Mouse (Mus musculus) lung, embryonic 15.5 days (tissue): ENCODE measurements around the gene Plekho1. TPM values are rescaled to one million over a fixed set of nuclear protein-coding genes. Genes with fewer than 3 reads are reported as not detected.

ENCODE experiments used
- ATAC-seq: fragments of 200-750 bp; cut with Nextera tagmentation; 2 replicates; pipeline ENCODE4 v1.8.0; 2017; ENCODE audit warnings: moderate number of reproducible peaks, borderline replicate concordance; ENCODE audit not compliant: low FRiP score, low TSS enrichment; ENCODE audit errors: extremely low read depth
- H3K27ac ChIP-seq: fragments of 300-500 bp; sonication (generic); 2 replicates; pipeline ENCODE4 v1.5.1; 2015; ENCODE audit warnings: moderate library complexity, mild to moderate bottlenecking, inconsistent platforms
- H3K27me3 ChIP-seq: fragments of 300-500 bp; sonication (generic); 2 replicates; pipeline ENCODE4 v1.6.1; 2015; ENCODE audit warnings: inconsistent platforms
- H3K36me3 ChIP-seq: fragments of 300-500 bp; sonication (generic); 2 replicates; pipeline ENCODE4 v1.6.1; 2015; ENCODE audit warnings: inconsistent platforms
- H3K4me1 ChIP-seq: fragments of 300-500 bp; sonication (generic); 2 replicates; pipeline ENCODE4 v1.6.1; 2015; ENCODE audit warnings: inconsistent platforms
- H3K4me2 ChIP-seq: fragments of 300-500 bp; sonication (generic); 2 replicates; pipeline ENCODE4 v1.6.1; 2015; ENCODE audit warnings: inconsistent platforms, mild to moderate bottlenecking, moderate library complexity
- H3K4me3 ChIP-seq: fragments of 300-500 bp; sonication (generic); 2 replicates; pipeline ENCODE4 v1.5.1; 2015; ENCODE audit warnings: mild to moderate bottlenecking, inconsistent platforms
- H3K9ac ChIP-seq: fragments of 300-500 bp; sonication (generic); 2 replicates; pipeline ENCODE4 v1.6.1; 2015; ENCODE audit warnings: inconsistent platforms
- H3K9me3 ChIP-seq: fragments of 300-500 bp; sonication (generic); 2 replicates; pipeline ENCODE4 v1.6.1; 2016; ENCODE audit warnings: inconsistent platforms
- WGBS: fragments of 180-500 bp; shearing (Covaris S2); methylation state at CpG from one replicate; pipeline ENCODE4 v1.1.7; 2015; 5-methylcytosine and 5-hydroxymethylcytosine counted together
- polyA plus RNA-seq: library from polyadenylated mRNA; unstranded; fragments of >200 nt; fragmentation: Nextera tagmentation; extraction: Ambion mirVana; gene quantifications from 2 replicates; pipeline ENCODE4 v1.2.1, GENCODE M21; 2015

The Plekho1 gene
- polyA plus RNA-seq, 1 experiment from 2014 or later = 38.2 TPM

GRCm38 (mm10) chr3:96000921-96001501, 5.2 kb upstream of the Plekho1 start:
- H3K4me2 ChIP-seq = no peak overlapping the region
- WGBS = 71% methylated on average over 9 of the region's 9 CpGs
- peaks cover 13% of the 10 kb centered on the region for H3K4me1 ChIP-seq
- no peaks in the 10 kb centered on the region for H3K9me3 ChIP-seq
- ATAC-seq = no peak
- no peak overlapping the region for H3K4me3 ChIP-seq
- H3K27me3 ChIP-seq = no peaks in the 10 kb centered on the region
- no peak overlapping the region for H3K27ac ChIP-seq
- no peak overlapping the region for H3K9ac ChIP-seq
- no peaks in the 10 kb centered on the region for H3K36me3 ChIP-seq

GRCm38 (mm10) chr3:96000080-96000632, 4.4 kb upstream of the Plekho1 start:
- H3K27ac ChIP-seq = no peak overlapping the region
- no peaks in the 10 kb centered on the region for H3K27me3 ChIP-seq
- ATAC-seq = no peak
- no peaks in the 10 kb centered on the region for H3K36me3 ChIP-seq
- H3K4me1 ChIP-seq = peaks cover 14% of the 10 kb centered on the region
- no peaks in the 10 kb centered on the region for H3K9me3 ChIP-seq
- no peak overlapping the region for H3K4me3 ChIP-seq
- 64% methylated on average over 14 of the region's 14 CpGs for WGBS
- no peak overlapping the region for H3K4me2 ChIP-seq
- no peak overlapping the region for H3K9ac ChIP-seq

- Histone ChIP-seq H3K4me2 (no peak overlapping the region), H3K27ac (no peak overlapping the region), H3K36me3 (no peaks in the 10 kb centered on the region), H3K9me3 (no peaks in the 10 kb centered on the region), H3K27me3 (no peaks in the 10 kb centered on the region), H3K4me3 (no peak overlapping the region), H3K4me1 (peaks cover 17% of the 10 kb centered on the region), H3K9ac (no peak overlapping the region)
- ATAC-seq = no peak
- WGBS = 63% methylated on average over 12 of the region's 12 CpGs
Observed at GRCm38 (mm10) chr3:95999308-96000079, 3.7 kb upstream of the Plekho1 start.

DNA sequence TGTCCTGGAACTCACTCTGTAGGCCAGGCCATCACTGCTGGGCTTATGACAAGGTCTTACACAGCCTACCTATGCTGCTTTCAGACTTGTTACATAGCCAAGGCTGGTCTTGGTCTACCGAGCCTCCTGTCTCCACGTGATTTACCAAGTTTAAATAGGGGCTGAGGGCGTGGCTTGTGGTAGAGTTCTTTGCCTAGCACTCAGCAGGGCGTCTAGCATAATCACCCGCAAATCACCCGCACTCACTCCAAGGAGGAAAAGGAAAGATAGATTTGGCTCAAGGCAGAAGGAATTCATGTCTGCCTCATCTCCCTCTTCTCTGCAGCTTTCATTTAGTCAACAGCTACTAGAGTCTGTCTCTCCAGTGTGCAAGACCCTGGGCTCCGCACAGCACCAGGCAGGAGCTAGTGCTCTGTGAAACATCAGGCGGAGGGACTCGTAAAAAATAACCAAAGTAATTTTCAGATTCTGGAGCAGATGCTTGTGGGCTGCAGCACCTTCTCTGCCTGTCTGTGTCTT, 1.5 kb upstream of the Plekho1 start:
- Histone ChIP-seq H3K27me3 (no peaks in the 10 kb centered on the region), H3K27ac (no peak overlapping the region), H3K4me2 (peak overlapping the region; percentile 71), H3K4me1 (peaks cover 37% of the 10 kb centered on the region), H3K9me3 (no peaks in the 10 kb centered on the region), H3K9ac (peak overlapping the region; percentile 24; the same call in 1 of the 2 replicates), H3K36me3 (no peaks in the 10 kb centered on the region), H3K4me3 (peak overlapping the region; percentile 6; the same call in 1 of the 2 replicates)
- no peak for ATAC-seq
- 29% methylated on average over 9 of the region's 9 CpGs for WGBS

GRCm38 (mm10) chr3:95996451-95997073, 761 bp upstream of the Plekho1 start:
- 7% methylated on average over 6 of the region's 6 CpGs for WGBS
- Histone ChIP-seq H3K4me3 (peak overlapping the region; percentile 71), H3K9ac (peak overlapping the region; percentile 74), H3K4me1 (peaks cover 39% of the 10 kb centered on the region), H3K36me3 (peaks cover 5% of the 10 kb centered on the region), H3K9me3 (no peaks in the 10 kb centered on the region), H3K27ac (peak overlapping the region; percentile 98), H3K27me3 (no peaks in the 10 kb centered on the region), H3K4me2 (peak overlapping the region; percentile 71)
- no peak for ATAC-seq

- Histone ChIP-seq H3K4me3 (peak overlapping the region; percentile 71), H3K9me3 (no peaks in the 10 kb centered on the region), H3K9ac (peak overlapping the region; percentile 74), H3K36me3 (peaks cover 19% of the 10 kb centered on the region), H3K4me2 (peak overlapping the region; percentile 71), H3K4me1 (peaks cover 46% of the 10 kb centered on the region), H3K27ac (peak overlapping the region; percentile 98), H3K27me3 (no peaks in the 10 kb centered on the region)
- peak; percentile 62; the same call in 1 of the 2 replicates for ATAC-seq
- WGBS = 1% methylated on average over 41 of the region's 51 CpGs
Observed at GRCm38 (mm10) chr3:95994975-95995801, 613 bp downstream of the Plekho1 start.

DNA sequence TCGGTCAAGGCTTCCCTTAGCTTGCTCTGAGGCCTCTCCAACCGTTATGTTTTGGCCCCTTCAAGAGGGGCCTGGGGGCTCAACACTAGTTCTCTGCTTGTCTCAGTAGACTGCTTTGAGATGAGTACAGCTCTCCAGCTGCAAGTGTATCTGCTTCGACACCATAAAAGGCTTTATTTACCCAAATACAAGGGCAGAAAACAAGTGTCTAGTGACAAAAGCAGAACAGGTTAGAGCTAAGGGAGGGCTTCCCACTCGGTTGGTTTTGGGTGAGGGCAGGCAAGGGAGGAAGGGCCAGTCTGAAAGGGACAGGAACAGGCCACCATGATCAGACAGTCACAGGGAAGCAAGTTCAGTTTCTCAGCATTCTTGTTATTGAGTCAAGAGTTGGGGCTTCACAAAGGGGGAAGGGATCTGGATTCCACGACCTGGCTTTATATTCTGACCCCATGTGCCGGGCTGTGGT, 1.4 kb downstream of the Plekho1 start:
- no peaks in the 10 kb centered on the region for H3K27me3 ChIP-seq
- peaks cover 53% of the 10 kb centered on the region for H3K4me1 ChIP-seq
- H3K4me3 ChIP-seq = peak overlapping the region; percentile 71
- peak overlapping the region; percentile 74 for H3K9ac ChIP-seq
- H3K9me3 ChIP-seq = no peaks in the 10 kb centered on the region
- peak overlapping the region; percentile 98 for H3K27ac ChIP-seq
- 11% methylated on average over 6 of the region's 6 CpGs for WGBS
- peak overlapping the region; percentile 71 for H3K4me2 ChIP-seq
- no peak for ATAC-seq
- peaks cover 26% of the 10 kb centered on the region for H3K36me3 ChIP-seq

DNA sequence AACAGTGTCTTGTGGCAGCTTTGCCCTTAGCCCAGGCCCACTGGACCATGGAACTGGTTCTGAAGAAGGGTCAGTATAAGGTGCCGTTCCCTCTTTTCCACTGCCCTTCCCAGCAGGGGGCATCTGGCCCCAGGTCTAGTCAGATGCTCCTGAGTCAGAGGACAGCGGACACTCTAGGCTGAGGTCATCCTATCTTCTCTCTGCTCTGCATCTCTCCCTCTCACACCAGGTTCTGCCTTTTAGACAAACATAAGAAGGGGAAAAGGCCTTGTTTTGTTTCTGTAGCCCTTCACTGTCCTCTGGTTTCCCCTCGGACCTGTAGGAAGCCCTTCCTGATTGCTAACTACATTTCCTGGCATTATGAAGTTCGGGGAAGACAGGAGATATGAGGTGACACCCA, 1.9 kb downstream of the Plekho1 start:
- peaks cover 29% of the 10 kb centered on the region for H3K36me3 ChIP-seq
- H3K9me3 ChIP-seq = no peaks in the 10 kb centered on the region
- peaks cover 58% of the 10 kb centered on the region for H3K4me1 ChIP-seq
- H3K4me3 ChIP-seq = peak overlapping the region; percentile 71
- ATAC-seq = no peak
- 15% methylated on average over 4 of the region's 4 CpGs for WGBS
- H3K9ac ChIP-seq = peak overlapping the region; percentile 74
- H3K27ac ChIP-seq = peak overlapping the region; percentile 98
- peak overlapping the region; percentile 71 for H3K4me2 ChIP-seq
- no peaks in the 10 kb centered on the region for H3K27me3 ChIP-seq

GRCm38 (mm10) chr3:95992990-95993603, 2.7 kb downstream of the Plekho1 start:
- 0 out of 2 replicates have a peak overlapping the region, but pooled peaks have one; percentile 74 for H3K9ac ChIP-seq
- peak overlapping the region; percentile 71 for H3K4me3 ChIP-seq
- H3K4me1 ChIP-seq = peaks cover 66% of the 10 kb centered on the region
- H3K27ac ChIP-seq = peak overlapping the region; percentile 98
- 34% methylated on average over 5 of the region's 5 CpGs for WGBS
- ATAC-seq = no peak
- H3K36me3 ChIP-seq = peaks cover 35% of the 10 kb centered on the region
- peak overlapping the region; percentile 71 for H3K4me2 ChIP-seq
- H3K9me3 ChIP-seq = no peaks in the 10 kb centered on the region
- H3K27me3 ChIP-seq = no peaks in the 10 kb centered on the region

GRCm38 (mm10) chr3:95990413-95990941, 5.3 kb downstream of the Plekho1 start:
- Histone ChIP-seq H3K27ac (peak overlapping the region; percentile 88), H3K36me3 (peaks cover 35% of the 10 kb centered on the region), H3K9me3 (no peaks in the 10 kb centered on the region), H3K4me1 (peaks cover 77% of the 10 kb centered on the region), H3K4me3 (no peak overlapping the region), H3K27me3 (no peaks in the 10 kb centered on the region), H3K4me2 (no peak overlapping the region), H3K9ac (no peak overlapping the region)
- WGBS = 77% methylated on average over 12 of the region's 12 CpGs
- ATAC-seq = no peak
